Mouse (Mus musculus) kidney, adult 2 months (tissue): ENCODE data around the gene Rab10.

Experiments
- CTCF ChIP-seq: fragments of 200-500 bp; conservative IDR thresholded peaks from 2 replicates; pipeline ENCODE4 v1.5.1; 2011; ENCODE audit warnings: low read depth, mild to moderate bottlenecking, control low read depth, low read length, moderate library complexity, mixed read lengths; ENCODE audit not compliant: insufficient read depth, insufficient read length
- POLR2A ChIP-seq: fragments of 200-500 bp; IDR thresholded peaks from one replicate; pipeline ENCODE4 v1.6.1; 2011; ENCODE audit warnings: low read depth, low read length, control low read depth

DNA sequence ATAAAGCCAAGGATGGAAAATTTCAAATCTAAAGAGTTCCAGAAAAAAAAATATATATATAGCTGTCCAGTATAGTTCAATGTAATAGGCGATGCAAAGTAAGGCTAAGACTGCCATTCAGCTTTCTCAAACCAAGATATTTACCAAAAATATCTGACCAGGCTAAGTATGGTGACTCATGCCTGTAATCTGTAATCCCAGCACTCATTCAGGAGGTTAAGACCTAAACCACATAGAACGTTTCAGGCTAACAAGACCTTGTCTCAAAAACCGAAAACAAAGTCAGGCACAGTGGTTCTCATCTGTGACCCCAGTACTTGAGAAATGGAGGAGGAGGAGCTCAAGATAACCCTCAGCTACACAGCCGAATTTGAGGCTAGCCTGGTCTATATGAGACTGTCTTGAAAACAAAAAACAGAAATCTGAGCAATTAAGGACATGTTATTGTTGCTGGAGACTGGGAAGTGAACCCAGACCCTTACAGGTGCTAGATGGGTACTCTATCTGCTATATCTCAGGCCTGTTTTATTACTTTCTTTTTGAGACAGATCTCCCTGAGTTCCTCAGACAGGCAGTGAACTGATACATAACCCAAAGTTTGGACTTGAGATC lies 25.8 kb downstream of the Rab10 start:
- TF ChIP-seq CTCF, result no peak
- TF ChIP-seq POLR2A, result no peak
